Mouse (Mus musculus): ENCODE data around the gene Prss56. TPM values are rescaled to one million over a fixed set of nuclear protein-coding genes. Genes with fewer than 3 reads are reported as not detected.

Gene Prss56
- not detected in 2 replicates for total RNA-seq (2017)

DNA sequence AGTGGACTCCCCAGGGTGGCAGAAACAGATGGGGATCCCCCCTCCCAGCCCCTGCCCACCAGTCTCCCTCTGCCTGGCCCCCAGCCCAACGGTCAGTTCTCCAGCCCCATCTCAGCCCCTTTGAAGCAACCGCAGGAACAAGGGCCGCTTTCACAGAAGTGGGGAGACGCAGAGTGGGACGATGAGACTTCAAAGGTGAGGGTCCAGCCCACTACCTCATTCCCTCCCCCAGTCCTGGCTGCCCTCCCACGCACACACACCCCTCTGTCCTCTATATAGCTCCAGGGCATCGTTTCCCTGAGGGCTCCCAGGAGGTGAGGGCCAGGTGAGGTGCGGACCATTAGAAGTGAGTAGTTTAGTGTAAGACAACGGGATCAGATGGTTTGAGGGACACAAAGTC is at the start of gene Prss56:
Gene Prss56 (plus strand): TSS at position 301 of the 400 bp plus-strand sequence.
- ATAC-seq (replicated peaks in 1 of 2; ENCODE audit: insufficient read depth in 1 of 2, low FRiP score in 2 of 2, low TSS enrichment in 1 of 2, low read depth in 1 of 2, poor library complexity in 2 of 2, severe bottlenecking in 2 of 2): no peak

DNA sequence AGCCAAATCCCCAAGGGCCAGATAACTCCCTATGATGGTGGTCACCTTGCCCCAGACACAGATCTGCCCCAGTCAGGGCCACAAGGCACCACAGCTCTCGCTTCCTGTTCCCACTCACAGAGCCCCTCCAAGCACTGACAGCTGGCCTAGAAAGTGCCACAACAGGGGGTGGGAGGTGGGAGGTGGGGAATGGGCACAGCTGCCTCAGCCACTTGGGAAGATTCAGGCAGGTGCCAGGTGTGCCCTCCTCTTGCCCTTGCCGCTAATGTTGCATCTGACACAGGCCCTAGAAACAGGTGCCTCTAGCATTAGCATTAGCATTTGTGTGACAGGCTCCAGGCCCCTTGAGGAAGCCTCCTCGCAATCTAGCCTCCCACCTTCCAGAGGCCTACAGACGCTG is 41.6 kb upstream of the Prss56 start:
- no peak for ATAC-seq (replicated peaks in 1 of 2; ENCODE audit: insufficient read depth in 1 of 2, low FRiP score in 2 of 2, low TSS enrichment in 1 of 2, low read depth in 1 of 2, poor library complexity in 2 of 2, severe bottlenecking in 2 of 2)

DNA sequence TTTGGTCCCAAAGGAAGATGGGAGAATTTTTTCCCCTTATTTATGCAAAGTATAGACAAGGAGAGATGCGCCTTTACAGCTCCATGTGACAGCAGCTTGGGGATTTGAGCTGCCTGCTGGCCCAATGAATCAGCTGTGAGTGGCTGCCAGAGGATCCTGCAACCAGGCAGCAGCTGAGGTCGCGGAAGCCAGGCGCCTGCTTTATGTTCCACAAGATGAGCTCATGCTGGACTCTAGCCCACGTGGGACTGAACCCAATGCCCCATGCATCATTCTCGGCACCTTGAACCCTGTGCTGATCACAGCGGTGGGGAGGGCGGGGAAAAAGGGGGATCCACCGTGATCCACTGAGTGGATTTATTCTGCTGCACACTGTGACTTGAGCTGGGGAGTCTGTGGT is 40.7 kb upstream of the Prss56 start:
- no peak for ATAC-seq (replicated peaks in 1 of 2; ENCODE audit: insufficient read depth in 1 of 2, low FRiP score in 2 of 2, low TSS enrichment in 1 of 2, low read depth in 1 of 2, poor library complexity in 2 of 2, severe bottlenecking in 2 of 2)

DNA sequence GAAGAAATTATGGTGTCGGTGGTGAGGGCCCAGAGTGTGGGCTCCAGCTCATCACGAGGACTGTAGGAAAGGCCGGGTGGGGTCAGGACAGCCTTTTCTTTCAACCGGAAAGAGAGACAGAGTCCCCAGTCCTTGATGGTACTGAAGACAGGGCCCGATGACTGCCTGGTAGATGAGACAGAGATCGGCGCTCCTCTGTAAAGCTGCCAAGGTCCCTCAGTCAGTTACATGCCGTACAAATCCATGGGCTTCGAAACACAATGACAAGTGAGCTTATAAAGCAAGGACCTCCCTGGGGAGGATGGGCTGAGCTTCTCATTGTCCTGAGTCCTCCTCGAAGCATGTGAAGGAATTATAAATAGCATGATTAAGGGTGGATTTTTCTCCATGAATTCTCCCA is 40.0 kb upstream of the Prss56 start:
- ATAC-seq (replicated peaks in 1 of 2; ENCODE audit: insufficient read depth in 1 of 2, low FRiP score in 2 of 2, low TSS enrichment in 1 of 2, low read depth in 1 of 2, poor library complexity in 2 of 2, severe bottlenecking in 2 of 2): no peak

DNA sequence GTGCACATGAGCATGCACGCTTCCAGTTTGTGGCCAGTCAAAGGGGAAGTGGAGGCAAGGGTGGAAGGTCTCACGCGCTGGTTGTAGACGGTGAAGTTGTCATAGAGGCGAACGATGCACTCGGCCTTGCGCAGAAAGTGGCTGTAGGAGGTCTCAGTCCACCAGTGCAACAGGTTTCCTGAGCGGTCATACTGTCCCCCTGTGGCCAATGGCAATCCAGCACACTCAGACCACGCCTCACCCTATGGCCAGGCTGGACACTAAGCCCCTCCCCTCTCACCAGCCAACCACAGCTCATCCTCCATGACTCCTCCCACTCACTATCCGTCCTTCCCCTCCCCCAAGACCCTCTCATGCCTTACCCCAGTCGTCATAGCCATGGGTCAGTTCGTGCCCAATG is 33.7 kb upstream of the Prss56 start:
- 0 out of 4 replicates have a peak, but pooled peaks of 1 of the 2 experiments have one; percentile 47 for ATAC-seq (replicated peaks in 1 of 2; ENCODE audit: insufficient read depth in 1 of 2, low FRiP score in 2 of 2, low TSS enrichment in 1 of 2, low read depth in 1 of 2, poor library complexity in 2 of 2, severe bottlenecking in 2 of 2)

DNA sequence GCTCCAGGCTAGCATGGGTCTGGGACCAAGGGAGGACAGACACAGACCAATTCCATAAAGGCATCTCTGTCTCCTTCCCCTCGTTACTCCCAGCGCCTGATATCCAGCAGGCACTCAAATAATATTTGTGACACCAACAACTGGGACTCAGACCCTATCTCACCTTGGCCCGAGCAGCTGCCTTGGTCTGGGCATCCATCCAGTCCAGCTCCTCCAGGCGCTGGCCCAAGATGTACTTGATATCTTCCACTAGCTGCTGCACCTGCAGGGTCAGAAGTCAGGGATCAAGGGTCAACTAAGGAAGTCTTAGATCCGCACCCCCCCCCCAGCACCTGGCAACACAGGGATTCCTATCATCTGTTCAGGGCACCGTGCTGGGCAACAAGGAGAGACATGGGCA is 31.8 kb upstream of the Prss56 start:
- no peak for ATAC-seq (replicated peaks in 1 of 2; ENCODE audit: insufficient read depth in 1 of 2, low FRiP score in 2 of 2, low TSS enrichment in 1 of 2, low read depth in 1 of 2, poor library complexity in 2 of 2, severe bottlenecking in 2 of 2)

DNA sequence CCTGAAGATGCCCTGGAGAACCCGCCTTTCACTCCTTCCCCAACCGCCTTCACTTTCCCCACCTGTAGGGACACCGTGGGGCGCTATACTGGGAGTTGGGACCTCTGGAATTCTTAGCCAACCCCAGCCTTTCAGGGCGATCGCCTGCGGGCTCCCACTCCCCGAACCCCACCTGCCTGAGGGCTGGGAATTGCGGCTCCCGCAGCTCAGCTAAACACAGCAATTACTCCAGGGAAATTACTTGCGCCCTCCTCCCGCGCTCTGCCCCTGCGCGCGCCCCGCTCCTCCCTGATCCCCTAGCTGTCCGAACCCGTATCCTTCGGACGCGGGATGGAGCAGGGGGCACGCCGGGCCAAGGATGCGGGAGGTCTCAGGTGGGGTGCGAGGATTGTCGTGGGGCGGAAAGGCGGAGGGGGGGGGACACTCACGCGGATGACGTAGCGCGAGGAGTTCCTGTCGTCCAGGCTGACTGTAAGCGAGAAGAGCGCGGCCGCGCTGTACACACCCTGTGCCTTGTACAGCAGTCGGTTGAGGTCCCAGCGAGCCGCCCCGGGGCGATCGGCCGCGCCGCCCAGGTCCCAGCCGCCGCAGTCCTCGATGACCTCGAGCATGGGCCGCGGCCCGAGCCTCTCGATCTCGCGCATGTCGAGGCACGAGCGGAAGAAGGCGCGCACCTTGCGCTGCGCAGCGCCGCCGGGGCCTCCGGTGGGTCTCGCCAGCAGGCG is 29.2 kb upstream of the Prss56 start:
- no peak for ATAC-seq (replicated peaks in 1 of 2; ENCODE audit: insufficient read depth in 1 of 2, low FRiP score in 2 of 2, low TSS enrichment in 1 of 2, low read depth in 1 of 2, poor library complexity in 2 of 2, severe bottlenecking in 2 of 2)

DNA sequence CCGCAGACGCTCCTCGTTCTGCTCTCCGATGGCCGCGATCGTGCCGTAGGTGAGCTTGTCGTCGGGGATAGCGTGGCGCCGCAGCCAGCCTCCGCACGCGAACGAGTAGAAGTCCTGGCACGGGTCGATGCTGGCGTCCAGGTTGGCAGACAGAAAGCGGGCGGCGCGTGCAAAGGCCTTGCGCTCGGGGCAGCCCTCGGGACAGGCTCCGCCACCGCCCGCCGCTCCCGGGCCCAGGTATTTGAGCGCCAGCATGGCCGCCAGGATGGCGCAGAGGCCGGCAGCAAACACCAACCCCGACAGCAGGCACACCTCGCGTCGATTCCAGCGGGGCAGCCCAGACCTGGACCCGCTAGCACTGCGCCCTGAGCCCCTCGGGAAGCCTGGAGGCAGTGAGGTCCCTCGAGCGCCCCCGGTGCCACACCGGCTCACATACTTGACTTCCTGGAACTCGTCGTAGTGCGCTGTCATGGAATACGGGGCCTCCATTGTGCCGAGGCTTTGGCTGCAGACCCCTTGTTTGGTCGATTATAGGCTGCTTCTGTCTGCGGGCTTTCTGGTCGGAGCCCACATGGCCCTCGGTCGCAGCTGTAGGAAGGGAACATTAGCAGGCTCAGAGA is 28.5 kb upstream of the Prss56 start:
- no peak for ATAC-seq (replicated peaks in 1 of 2; ENCODE audit: insufficient read depth in 1 of 2, low FRiP score in 2 of 2, low TSS enrichment in 1 of 2, low read depth in 1 of 2, poor library complexity in 2 of 2, severe bottlenecking in 2 of 2)

DNA sequence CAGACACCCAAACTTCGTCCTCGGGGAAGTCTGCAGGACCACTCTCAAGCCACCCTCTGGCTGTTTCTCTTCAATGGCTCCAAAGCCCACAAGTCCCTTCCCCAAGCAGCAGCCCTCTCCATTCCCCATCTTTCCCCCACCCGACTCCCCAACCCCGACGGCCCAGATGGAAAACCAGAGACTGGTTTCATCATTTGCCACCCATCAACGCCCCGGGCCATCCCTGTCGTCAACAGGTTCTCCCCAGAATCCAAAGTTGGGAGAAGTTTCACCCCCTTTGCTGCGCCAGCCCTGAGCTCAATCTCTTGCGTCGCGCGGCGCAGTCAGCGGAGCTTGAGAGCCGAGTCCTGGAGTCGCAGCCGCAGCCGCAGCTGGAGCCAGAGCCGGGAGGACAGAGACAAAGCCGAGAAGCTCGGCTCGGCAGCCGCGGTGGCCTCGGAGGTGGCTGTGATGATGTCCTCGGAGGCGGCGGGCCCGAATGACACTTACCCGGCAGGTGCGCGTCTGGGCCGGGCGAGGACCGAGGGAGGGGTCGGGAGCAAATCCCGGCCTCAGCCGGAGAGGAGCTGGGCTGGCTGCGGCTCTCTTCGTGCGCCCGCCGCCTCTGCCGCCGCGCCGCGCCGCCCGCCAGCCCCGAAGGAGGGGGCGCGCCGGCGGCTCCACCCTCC is 27.4 kb upstream of the Prss56 start:
- no peak for ATAC-seq (replicated peaks in 1 of 2; ENCODE audit: insufficient read depth in 1 of 2, low FRiP score in 2 of 2, low TSS enrichment in 1 of 2, low read depth in 1 of 2, poor library complexity in 2 of 2, severe bottlenecking in 2 of 2)

DNA sequence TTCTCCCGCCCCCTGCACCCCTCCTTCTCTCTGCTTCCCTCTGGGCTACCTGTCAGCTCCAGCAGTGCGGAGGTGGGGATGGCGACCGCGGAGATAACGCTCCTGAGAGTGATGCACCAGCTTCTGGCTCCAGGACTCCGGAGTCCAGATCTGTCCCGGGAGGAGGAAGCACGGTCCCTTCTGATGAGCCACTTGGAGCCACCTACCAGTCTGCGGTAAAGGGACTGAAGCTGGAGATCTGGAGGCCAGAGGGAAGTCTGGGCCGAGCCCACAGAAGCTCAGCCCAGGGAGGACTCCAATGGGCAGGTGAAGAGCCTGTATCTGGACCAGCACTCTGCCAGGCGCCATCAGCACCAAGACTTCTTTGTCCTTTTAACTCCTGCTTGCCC is 26.9 kb upstream of the Prss56 start, which contains the start of gene Ecel1:
Gene Ecel1 (minus strand): TSS at position 323 of the 389 bp plus-strand sequence.
- ATAC-seq (replicated peaks in 1 of 2; ENCODE audit: insufficient read depth in 1 of 2, low FRiP score in 2 of 2, low TSS enrichment in 1 of 2, low read depth in 1 of 2, poor library complexity in 2 of 2, severe bottlenecking in 2 of 2): no peak

DNA sequence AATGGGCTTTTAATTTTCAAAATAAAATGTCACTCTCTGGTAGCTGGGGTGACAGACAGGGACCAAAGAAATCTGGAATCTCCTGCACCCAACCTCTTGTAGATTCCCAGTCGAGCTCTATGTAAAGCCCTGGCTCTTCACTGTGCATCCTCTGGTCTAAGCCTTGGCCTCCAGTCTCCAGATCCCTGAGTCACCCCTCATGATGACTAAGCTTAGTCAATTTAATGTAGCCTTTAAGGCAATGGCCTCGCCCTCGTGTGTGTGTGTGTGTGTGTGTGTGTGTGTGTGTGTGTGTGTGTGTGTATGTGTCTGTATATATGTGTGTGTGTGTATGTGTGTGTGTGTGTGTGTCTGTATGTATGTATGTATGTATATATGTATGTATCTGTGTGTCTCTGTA is 23.7 kb upstream of the Prss56 start:
- ATAC-seq (replicated peaks in 1 of 2; ENCODE audit: insufficient read depth in 1 of 2, low FRiP score in 2 of 2, low TSS enrichment in 1 of 2, low read depth in 1 of 2, poor library complexity in 2 of 2, severe bottlenecking in 2 of 2): no peak

DNA sequence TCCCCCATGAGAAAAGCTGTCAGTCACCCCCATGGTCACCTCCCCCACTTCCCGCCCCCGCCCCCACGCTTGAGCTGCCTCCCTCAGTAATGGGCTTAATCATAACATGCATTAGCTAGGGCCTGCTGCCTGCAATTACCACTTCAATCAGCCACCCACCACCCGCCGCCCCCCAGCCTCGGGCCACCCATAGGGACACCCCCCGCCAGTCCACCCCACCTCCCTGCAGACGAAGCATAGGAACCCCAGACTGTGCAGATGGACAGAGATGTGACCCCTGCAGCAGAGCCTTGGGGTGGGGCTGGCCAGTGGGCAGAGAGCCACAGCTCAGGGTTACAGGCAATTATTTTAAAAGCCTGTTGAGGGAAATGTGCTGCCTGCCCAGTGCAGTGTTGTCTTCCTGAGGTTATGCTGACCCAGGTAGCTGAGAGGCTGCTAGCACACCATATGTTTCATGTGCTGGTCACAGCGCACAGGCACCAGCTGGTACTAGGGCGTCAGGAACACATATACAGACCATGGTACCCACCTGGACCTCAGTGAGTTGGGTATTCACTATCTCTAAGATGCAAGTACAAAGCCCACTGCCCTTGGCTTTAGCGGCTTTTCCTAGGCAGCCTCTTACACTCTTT is 18.8 kb upstream of the Prss56 start:
- ATAC-seq (replicated peaks in 1 of 2; ENCODE audit: insufficient read depth in 1 of 2, low FRiP score in 2 of 2, low TSS enrichment in 1 of 2, low read depth in 1 of 2, poor library complexity in 2 of 2, severe bottlenecking in 2 of 2): no peak

DNA sequence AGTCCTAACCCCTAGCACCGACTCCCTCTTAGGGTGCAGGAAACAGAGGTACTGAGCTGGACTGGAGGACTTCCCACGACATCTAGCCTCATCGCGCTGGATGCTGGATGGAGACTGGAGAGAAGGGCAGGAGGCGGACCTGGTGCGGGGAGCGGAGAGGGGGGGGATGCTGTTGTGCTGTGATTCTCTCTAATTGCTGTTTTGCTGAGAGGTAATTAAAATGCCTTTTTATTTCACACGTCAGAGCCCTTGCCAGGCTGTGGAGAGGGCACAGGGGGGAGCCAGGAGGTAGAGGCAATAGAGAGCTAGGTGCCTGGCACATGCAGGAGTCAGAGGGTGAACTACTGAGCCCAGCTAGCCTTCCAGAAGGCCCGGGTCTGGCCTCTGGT is 18.3 kb upstream of the Prss56 start:
- ATAC-seq (replicated peaks in 1 of 2; ENCODE audit: insufficient read depth in 1 of 2, low FRiP score in 2 of 2, low TSS enrichment in 1 of 2, low read depth in 1 of 2, poor library complexity in 2 of 2, severe bottlenecking in 2 of 2): no peak

DNA sequence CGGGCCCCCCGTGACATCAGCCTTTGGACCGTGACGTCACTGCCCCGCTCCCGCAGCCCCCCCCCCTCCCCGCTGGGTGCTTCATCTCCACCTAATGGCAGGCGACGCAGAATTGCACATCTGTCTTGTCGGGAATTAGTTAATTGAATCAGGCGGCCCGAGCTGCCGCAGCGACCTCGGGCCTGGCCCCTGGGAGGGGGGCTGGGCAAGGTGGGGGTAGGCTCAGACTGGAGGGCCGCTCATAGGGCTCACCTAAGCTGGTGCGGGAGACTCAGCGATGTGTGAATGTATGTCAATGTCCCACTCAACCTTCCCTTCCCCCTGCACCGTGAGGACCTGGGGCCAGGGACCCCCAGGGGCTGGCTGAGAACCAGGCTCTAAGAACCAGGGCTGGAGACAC is 12.7 kb upstream of the Prss56 start:
- no peak for ATAC-seq (replicated peaks in 1 of 2; ENCODE audit: insufficient read depth in 1 of 2, low FRiP score in 2 of 2, low TSS enrichment in 1 of 2, low read depth in 1 of 2, poor library complexity in 2 of 2, severe bottlenecking in 2 of 2)

DNA sequence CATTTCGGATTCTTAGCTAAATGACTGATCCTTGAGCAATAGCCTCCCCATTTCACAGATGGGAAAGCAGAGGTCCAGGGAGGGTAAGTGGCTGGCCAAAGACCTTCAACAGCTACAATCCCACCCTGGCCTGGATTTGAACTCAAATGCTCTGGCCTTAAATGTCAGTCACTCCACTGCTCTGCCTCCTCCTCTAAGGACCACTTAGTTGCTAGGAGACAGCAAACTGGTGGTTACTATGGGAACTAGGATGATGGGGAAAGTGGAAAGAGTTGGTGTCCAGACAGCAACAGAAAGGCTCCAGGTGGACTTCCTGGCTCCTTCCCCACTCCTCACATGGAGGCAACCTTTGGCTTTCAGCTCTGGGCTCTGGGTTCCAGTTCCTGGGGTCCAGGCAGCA is 11.8 kb upstream of the Prss56 start:
- ATAC-seq (replicated peaks in 1 of 2; ENCODE audit: insufficient read depth in 1 of 2, low FRiP score in 2 of 2, low TSS enrichment in 1 of 2, low read depth in 1 of 2, poor library complexity in 2 of 2, severe bottlenecking in 2 of 2): no peak

DNA sequence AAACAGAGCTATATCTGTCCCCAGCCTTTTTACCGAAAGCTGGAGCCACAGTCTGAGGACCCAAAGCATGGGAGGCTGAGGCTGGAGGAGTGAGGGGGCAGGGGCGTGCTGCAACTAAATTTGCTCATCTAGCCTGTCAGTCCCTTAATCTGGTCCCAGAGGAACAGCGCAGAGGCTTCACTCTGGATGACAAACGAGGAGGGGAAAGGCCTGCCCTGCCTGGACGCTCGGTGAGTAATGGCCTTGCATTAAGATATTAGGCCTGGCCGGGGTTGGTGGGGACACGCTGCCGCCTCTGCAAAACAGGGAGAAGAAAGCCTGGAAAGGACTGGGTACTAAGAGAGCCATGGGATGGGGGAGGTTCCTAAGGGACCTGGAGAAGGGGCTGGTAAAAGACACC is 10.8 kb upstream of the Prss56 start:
- no peak for ATAC-seq (replicated peaks in 1 of 2; ENCODE audit: insufficient read depth in 1 of 2, low FRiP score in 2 of 2, low TSS enrichment in 1 of 2, low read depth in 1 of 2, poor library complexity in 2 of 2, severe bottlenecking in 2 of 2)

DNA sequence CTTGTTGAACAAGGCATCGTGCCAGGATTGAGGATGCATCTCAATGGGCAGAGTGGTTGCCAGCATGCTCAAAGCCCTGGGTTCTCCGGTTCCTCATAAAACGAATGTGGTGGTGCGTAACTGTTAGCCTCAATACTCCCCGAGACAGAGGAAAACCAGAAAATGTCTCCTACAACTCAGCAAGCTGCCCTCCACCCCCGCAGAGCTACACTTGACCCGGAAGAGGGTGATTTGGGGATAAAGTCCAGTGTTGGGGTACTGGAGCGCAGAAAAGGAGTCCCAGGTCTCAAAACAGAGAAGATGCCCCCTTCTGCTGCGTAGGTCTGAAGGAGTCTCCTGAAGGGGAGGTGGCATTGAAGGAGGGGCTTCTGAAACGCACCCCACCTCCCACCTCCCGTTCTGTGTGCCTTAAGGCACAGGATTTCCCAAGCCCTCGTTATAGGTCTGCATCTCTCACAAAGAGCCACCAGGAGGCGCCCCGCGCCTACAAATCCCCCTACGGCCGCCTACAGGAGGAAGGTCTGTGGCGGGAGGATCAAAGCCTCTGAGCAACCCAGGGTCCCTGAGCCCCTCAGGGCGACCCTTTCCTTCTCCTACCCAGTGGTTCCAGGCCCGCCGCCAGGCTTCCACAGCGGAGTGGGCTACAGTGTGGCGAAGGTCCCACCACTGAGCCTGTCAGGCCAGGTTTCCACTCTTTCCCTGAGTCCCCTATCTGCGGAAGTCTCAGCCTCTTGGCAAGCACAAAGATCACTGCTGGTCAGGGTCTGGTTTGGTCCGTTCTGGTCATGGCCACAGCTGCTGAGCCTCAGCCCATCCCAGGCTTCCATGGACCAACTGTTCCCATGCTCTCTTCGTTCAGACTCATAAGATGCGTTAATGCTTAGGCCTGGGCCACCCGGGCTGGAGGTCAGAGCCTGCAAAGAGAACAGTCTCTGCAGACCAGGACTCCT is 8.8 kb upstream of the Prss56 start:
- peak in 1 of 2 experiments; percentile 51; a peak in 2 of 4 replicates for ATAC-seq (replicated peaks in 1 of 2; ENCODE audit: insufficient read depth in 1 of 2, low FRiP score in 2 of 2, low TSS enrichment in 1 of 2, low read depth in 1 of 2, poor library complexity in 2 of 2, severe bottlenecking in 2 of 2)

Data from hematopoietic stem cell, adult 5-6 weeks (primary cell).